Mouse (Mus musculus) hindbrain, embryonic 14.5 days (tissue): ENCODE measurements around the gene Izumo1. TPM values are rescaled to one million over a fixed set of nuclear protein-coding genes. Genes with fewer than 3 reads are reported as not detected.
A peak's percentile ranks its signal among the peaks of the same experiment; 100 is the strongest.
"Not testable (repeated sequence)": the region's sequence is repeated elsewhere in the genome, so short reads cannot be mapped to it uniquely, and the experiment has no call there.

ENCODE experiments used
- ATAC-seq: fragments of 200-750 bp; cut with Nextera tagmentation; 2 replicates; pipeline ENCODE4 v1.8.0; 2017; ENCODE audit warnings: moderate number of reproducible peaks, mild to moderate bottlenecking, moderate TSS enrichment, moderate library complexity; ENCODE audit not compliant: low FRiP score
- DNase-seq: peaks from one replicate; pipeline ENCODE4 v3.0.0-alpha.2; 2015; ENCODE audit warnings: low spot score
- H3K27ac ChIP-seq: fragments of 300-500 bp; sonication (generic); 2 replicates; pipeline ENCODE4 v1.5.1; 2014; ENCODE audit warnings: mild to moderate bottlenecking, moderate library complexity
- H3K27me3 ChIP-seq: fragments of 300-500 bp; sonication (generic); 2 replicates; pipeline ENCODE4 v1.6.1; 2014; ENCODE audit warnings: mild to moderate bottlenecking, low read length, mixed read lengths; ENCODE audit not compliant: control insufficient read depth, insufficient read depth
- H3K36me3 ChIP-seq: fragments of 300-500 bp; sonication (generic); replicated peaks from 2 replicates; pipeline ENCODE4 v1.6.1; 2014; ENCODE audit not compliant: control insufficient read depth, insufficient read depth
- H3K4me1 ChIP-seq: fragments of 300-500 bp; sonication (generic); replicated peaks from 2 replicates; pipeline ENCODE4 v1.6.1; 2014; ENCODE audit warnings: antibody characterized with exemption, low read length, mixed read lengths; ENCODE audit not compliant: control insufficient read depth, insufficient read depth
- H3K4me2 ChIP-seq: fragments of 300-500 bp; sonication (generic); replicated peaks from 2 replicates; pipeline ENCODE4 v1.6.1; 2014; ENCODE audit warnings: mild to moderate bottlenecking, moderate library complexity
- H3K4me3 ChIP-seq: fragments of 300-500 bp; sonication (generic); replicated peaks from 2 replicates; pipeline ENCODE4 v1.5.1; 2014; ENCODE audit warnings: mild to moderate bottlenecking, low read length
- H3K9ac ChIP-seq: fragments of 300-500 bp; sonication (generic); 2 replicates; pipeline ENCODE4 v1.6.1; 2014
- H3K9me3 ChIP-seq: fragments of 300-500 bp; sonication (generic); 2 replicates; pipeline ENCODE4 v1.6.1; 2016; ENCODE audit warnings: low read length; ENCODE audit not compliant: control insufficient read depth
- WGBS: fragments of 180-500 bp; shearing (Covaris S2); extraction: QIAGEN DNeasy Blood & Tissue Kit; methylation state at CpG from one replicate; pipeline ENCODE4 v1.1.7; 2014; 5-methylcytosine and 5-hydroxymethylcytosine counted together
- polyA plus RNA-seq: library from polyadenylated mRNA; unstranded; fragments of >200 nt; fragmentation: Nextera tagmentation; extraction: Ambion mirVana; gene quantifications from 2 replicates; pipeline ENCODE4 v1.2.1, GENCODE M21; 2014

The Izumo1 gene
- polyA plus RNA-seq, 1 experiment from 2014 or later, result not detected

DNA sequence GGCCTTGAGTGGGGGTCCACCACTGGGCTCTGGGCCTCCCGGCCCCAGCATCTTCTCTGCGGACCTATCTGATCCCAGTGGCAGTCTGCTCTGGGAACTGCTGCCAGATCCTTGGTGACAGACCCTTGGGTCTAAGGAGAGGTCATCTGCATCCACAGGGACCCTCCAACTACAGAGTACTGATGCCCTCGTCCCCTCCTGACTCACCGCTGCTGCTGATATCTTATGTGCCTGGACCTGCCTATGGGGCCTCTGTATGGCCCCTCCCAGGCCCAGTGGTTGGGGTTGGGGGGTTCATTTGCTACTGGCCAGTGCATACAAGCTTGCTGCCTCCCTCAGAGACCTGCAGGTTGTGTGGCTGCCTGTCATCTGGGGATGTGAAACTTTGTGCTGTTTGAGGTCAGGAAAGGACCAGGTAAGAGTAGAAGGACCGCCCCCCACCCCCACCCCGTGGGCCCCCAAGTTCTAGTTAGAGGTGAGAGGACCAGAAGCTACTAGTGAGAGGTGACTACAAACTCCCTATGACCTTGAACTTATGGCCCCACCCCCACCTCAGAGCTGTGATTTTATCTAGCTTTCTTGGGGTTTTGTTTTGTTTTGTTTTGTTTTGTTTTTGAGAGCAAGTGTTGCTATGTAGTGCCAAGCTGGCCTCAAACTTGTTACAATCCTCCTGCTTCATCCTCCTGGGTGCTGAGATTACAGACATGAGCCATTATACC is 23.4 kb downstream of the Izumo1 start:
- Histone ChIP-seq H3K27me3 (no peaks in the 10 kb centered on the region), H3K4me1 (peaks cover 21% of the 10 kb centered on the region), H3K9ac (peak overlapping the region; percentile 56), H3K27ac (peak overlapping the region; percentile 86), H3K36me3 (no peaks in the 10 kb centered on the region), H3K4me3 (peak overlapping the region; percentile 34; the same call in 1 of the 2 replicates), H3K9me3 (no peaks in the 10 kb centered on the region), H3K4me2 (peak overlapping the region; percentile 67)
- no peak for ATAC-seq
- DNase-seq, result no peak
- WGBS, result 73% methylated on average over 6 of the region's 6 CpGs

DNA sequence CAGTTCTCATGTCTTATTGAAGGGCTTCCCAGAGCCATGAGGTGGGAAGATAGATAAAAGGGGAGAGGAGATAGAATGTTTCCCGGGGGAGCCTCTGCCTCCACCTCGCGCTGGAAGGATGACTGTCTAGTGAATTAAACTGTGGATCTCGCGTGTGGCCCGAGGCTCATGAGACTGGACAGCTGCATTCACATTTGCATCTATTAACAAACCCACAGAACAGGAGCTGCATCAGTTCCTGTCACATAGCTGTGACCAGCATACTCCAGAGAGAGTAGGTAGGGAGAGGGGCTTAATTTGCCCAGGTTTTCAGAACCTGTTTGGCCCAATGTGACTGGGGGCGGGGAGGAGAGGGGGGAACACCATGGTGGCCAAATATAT is 24.0 kb downstream of the Izumo1 start:
- Histone ChIP-seq H3K27me3 (no peaks in the 10 kb centered on the region), H3K9ac (no peak overlapping the region), H3K36me3 (no peaks in the 10 kb centered on the region), H3K4me1 (peaks cover 21% of the 10 kb centered on the region), H3K4me3 (no peak overlapping the region), H3K9me3 (no peaks in the 10 kb centered on the region), H3K4me2 (no peak overlapping the region), H3K27ac (no peak overlapping the region)
- WGBS, result 55% methylated on average over 7 of the region's 7 CpGs
- DNase-seq (no peak), ATAC-seq (no peak)

DNA sequence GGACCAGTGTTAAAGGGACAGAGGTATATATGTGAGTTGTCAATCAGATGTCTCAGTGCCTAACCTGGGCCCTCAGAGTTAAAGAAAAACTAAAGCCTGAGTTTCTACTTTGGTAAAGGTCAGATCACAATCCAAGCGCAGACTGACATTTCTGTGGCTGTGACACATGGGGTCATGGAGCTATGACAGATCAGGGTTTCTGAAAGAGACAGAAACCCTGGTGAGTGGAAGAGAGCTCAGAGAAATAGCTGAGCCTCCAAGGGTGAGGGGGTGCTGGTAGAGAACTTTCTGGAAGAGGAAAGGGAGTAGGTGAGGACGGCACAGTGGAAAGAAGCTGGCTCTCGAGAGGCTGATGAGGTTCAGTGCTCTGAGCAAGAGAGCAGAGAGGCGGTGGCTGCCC is 25.1 kb downstream of the Izumo1 start:
- Histone ChIP-seq H3K36me3 (no peaks in the 10 kb centered on the region), H3K27me3 (no peaks in the 10 kb centered on the region), H3K27ac (no peak overlapping the region), H3K4me1 (peaks cover 21% of the 10 kb centered on the region), H3K9ac (no peak overlapping the region), H3K9me3 (no peaks in the 10 kb centered on the region), H3K4me3 (no peak overlapping the region), H3K4me2 (no peak overlapping the region)
- 77% methylated on average over 4 of the region's 4 CpGs for WGBS
- ATAC-seq, result no peak
- no peak for DNase-seq

DNA sequence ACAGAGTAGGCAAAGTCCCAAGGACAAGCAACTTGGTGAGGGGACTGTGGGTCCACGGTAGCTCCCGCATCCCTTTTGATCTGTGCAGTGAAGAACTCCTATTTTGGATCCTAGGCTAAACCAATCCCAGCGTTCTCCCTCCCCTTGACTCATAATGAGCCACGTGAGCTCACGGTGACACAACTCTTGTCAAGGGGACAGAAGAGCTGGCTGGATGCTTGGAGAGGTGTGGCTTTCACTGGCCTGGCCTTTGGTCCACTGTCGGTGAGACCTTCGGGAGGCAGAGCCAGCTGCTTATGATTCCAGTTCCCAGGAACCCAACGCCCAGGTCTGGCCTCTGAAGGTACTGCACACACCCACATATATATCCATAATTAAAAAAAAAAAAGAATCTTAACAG is 27.7 kb downstream of the Izumo1 start:
- no peaks in the 10 kb centered on the region for H3K27me3 ChIP-seq
- no peak overlapping the region for H3K9ac ChIP-seq
- H3K9me3 ChIP-seq, result no peaks in the 10 kb centered on the region
- H3K4me1 ChIP-seq, result peaks cover 5% of the 10 kb centered on the region; the same call in 1 of the 2 replicates
- DNase-seq, result no peak
- H3K36me3 ChIP-seq, result no peaks in the 10 kb centered on the region
- ATAC-seq, result no peak
- H3K4me2 ChIP-seq, result no peak overlapping the region
- no peak overlapping the region for H3K4me3 ChIP-seq
- 85% methylated on average over 8 of the region's 8 CpGs for WGBS
- H3K27ac ChIP-seq, result no peak overlapping the region

DNA sequence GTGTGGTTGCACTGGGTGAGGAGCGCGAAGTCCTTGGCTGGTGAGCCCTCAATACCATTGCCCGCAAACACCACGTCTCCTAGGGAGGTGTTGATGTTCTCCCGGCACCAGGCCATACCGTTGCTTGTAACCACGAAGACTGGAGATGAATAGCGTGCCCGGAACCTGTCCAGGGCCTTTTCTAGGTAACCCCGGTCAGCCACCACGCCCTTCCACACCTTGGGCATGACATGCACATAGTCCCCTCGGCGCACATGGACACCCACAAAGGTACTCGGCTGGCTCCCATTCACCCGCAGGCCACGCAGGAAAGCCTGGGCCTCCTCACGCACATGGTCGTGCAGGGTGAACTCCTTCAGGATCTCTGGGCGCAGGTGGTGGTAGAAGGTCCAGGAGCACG is 28.9 kb downstream of the Izumo1 start:
- H3K9me3 ChIP-seq, H3K36me3 ChIP-seq, H3K4me1 ChIP-seq, ATAC-seq, H3K27me3 ChIP-seq, H3K9ac ChIP-seq, H3K27ac ChIP-seq, H3K4me3 ChIP-seq, DNase-seq, H3K4me2 ChIP-seq: not testable (repeated sequence)
- WGBS, result 96% methylated on average over 18 of the region's 20 CpGs

DNA sequence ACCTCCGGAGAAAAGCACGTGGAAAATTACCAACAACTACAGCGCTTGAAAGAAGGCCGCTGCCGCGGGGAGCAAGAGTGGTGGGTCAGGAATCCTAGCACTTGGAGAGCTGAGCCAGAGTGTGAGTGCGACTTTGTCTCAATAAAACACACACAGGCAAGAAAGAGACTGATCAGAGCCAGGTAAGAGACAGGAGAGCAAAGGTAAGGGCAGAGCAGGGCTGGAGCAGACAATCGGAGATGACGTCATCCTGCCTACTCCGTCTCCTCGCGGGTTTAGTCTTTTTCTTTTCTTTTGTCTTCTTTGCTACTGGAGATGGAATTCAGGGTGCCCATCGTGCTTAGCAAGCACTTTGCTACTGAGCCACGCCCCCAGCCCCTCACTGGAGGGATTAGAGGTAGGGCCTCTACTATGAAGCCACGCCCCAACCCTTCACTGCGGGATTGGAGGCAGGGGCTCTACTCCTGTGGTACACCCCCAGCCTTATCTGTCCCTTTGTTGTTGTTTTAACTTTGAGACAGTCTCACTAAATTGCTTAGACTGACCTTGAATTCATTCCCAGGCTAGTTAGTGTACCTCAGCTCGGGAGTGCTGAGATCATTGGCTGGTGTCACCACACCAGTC is 32.9 kb downstream of the Izumo1 start:
- H3K9me3 ChIP-seq, result no peaks in the 10 kb centered on the region
- DNase-seq (no peak), ATAC-seq (no peak)
- H3K27ac ChIP-seq, result no peak overlapping the region
- no peaks in the 10 kb centered on the region for H3K36me3 ChIP-seq
- H3K9ac ChIP-seq, result no peak overlapping the region; the same call in 1 of the 2 replicates
- H3K4me3 ChIP-seq, result no peak overlapping the region
- H3K4me2 ChIP-seq, result peak overlapping the region; percentile 32
- H3K27me3 ChIP-seq, result no peaks in the 10 kb centered on the region
- no peaks in the 10 kb centered on the region for H3K4me1 ChIP-seq
- whole genome bisulfite sequencing, result 31% methylated on average over 17 of the region's 17 CpGs

DNA sequence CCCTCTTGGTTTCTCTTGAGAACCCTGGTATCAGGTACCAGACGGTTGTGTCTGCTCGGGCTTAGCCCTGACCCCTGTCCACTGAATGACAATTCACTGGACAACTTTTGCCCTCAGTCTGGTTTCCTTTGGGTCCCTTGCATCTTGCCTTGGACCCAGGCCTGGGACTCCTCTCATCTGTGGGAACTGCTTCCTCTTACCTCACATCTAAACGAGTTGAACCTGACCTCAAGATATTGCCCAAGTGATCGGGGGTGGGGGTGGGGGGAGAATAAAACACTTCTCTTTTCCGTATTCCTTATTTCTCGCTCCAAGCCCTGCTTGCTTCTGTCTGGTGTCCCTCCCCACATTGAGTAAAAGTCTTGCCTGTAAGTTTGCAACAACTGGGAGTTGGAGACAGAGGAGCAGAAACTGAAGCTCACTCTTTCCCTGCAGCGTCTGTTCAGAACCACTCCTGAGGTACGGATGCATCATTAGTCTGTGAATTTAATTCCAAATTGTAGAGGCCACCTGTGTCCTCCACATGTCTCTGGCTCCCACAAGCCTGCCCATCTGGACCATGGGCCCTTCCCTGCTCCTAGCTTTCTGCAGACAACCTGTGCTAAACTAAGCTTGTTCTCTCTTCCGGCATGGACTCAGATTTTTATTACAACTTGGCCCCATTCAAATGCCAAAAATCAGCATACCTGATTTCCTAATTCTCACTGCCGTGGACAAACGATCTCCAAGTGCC is 39.3 kb downstream of the Izumo1 start:
- Histone ChIP-seq H3K9ac (no peak overlapping the region), H3K36me3 (no peaks in the 10 kb centered on the region), H3K4me2 (no peak overlapping the region), H3K27me3 (no peaks in the 10 kb centered on the region), H3K27ac (no peak overlapping the region), H3K4me3 (no peak overlapping the region), H3K9me3 (no peaks in the 10 kb centered on the region), H3K4me1 (no peaks in the 10 kb centered on the region)
- DNase-seq (no peak), ATAC-seq (no peak)
- WGBS, result 85% methylated on average over 11 of the region's 11 CpGs

DNA sequence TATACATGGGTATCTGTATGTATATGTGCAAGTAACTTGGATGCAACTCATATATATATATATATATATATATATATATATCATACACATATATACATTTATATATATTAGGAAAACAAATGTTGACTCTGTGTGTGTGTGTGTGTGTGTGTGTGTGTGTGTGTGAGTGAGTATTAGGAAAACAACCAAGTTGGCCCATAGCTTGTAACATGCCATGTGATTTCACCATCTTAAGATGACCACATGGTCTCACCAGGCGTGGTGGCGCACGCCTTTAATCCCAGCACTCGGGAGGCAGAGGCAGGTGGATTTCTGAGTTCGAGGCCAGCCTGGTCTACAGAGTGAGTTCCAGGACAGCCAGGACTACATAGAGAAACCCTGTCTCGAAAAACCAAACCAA is 40.1 kb downstream of the Izumo1 start:
- not testable (repeated sequence) for H3K4me2 ChIP-seq, H3K27ac ChIP-seq, H3K36me3 ChIP-seq, H3K9ac ChIP-seq, H3K9me3 ChIP-seq, H3K27me3 ChIP-seq, H3K4me3 ChIP-seq, ATAC-seq, DNase-seq, H3K4me1 ChIP-seq
- 85% methylated on average over 6 of the region's 6 CpGs for WGBS

DNA sequence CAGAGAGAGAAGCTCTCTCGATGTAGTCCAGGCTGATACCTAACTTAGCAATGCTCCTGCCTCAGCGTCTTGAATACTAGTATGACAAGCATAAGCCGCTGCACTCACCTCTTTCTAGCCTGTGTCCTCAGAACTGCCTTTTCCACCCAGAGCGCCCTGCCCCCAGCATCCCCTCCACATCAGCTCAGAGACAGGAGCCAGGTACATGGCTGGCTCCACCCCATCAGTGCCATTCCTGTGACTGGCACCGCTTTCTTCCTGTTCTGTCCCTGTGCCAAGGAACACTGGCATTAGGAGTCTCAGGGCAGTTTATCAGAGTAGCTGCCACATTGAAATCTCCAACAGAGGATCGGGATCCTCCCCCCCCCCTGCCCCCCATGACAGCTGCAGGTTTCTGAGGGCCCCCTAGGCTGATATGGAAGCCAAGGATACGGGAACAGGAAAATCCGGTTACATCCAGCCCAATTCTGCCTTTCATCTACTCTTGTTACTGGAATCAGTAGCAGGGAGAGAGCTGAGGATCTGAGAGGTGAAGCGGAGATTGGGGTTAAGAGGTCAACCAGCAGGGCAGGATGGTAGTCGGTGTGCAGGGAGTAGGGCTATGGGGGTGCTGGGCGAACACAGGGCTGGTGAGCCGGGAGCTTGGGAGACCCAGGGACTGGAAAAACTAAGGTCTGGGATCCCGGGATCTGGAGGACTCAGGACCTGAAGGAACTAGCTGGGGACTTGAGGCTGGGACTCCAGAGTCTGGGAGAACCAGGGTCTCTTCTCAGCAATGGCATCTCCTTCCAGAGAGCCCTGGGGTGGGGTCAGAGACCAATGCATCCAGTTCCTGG is 43.9 kb downstream of the Izumo1 start:
- Histone ChIP-seq H3K9ac (no peak overlapping the region), H3K9me3 (no peaks in the 10 kb centered on the region), H3K4me2 (no peak overlapping the region), H3K36me3 (no peaks in the 10 kb centered on the region), H3K4me1 (no peaks in the 10 kb centered on the region), H3K27ac (no peak overlapping the region), H3K27me3 (no peaks in the 10 kb centered on the region), H3K4me3 (no peak overlapping the region)
- WGBS, result 69% methylated on average over 13 of the region's 13 CpGs
- DNase-seq (no peak), ATAC-seq (no peak)
